Mouse (Mus musculus): ENCODE results near the gene Gm42742. TPM values are rescaled to one million over a fixed set of nuclear protein-coding genes. Genes with fewer than 3 reads are reported as not detected.

Gm42742 gene
- polyA plus RNA-seq, 1 experiment from 2014 or later: 37.4 TPM

GRCm38 (mm10) chr7:126981601-126982000 is 39.3 kb downstream of the Gm42742 start:
- Histone ChIP-seq H3K4me3 (ENCODE audit: low read depth, low read length) (no peak overlapping the region), H3K27ac (ENCODE audit: low read depth) (no peak overlapping the region), H3K9me3 (ENCODE audit: low read depth, low read length) (no peaks in the 10 kb centered on the region), H3K27me3 (ENCODE audit: insufficient read depth, low read length) (no peaks in the 10 kb centered on the region), H3K4me1 (ENCODE audit: insufficient read depth) (no peaks in the 10 kb centered on the region), H3K4me2 (no peak overlapping the region), H3K9ac (no peak overlapping the region), H3K36me3 (ENCODE audit: insufficient read depth) (peaks cover 28% of the 10 kb centered on the region)
- ATAC-seq (ENCODE audit: insufficient read depth) (no peak), DNase-seq (no peak)
- WGBS: 81% methylated on average over 2 of the region's 2 CpGs
- no peak for TF ChIP-seq CTCF (IDR thresholded peaks at IDR 0.05; ENCODE audit: low read depth)

- no peak for DNase-seq
- no peak for TF ChIP-seq CTCF (IDR thresholded peaks at IDR 0.05; ENCODE audit: low read depth)
- Histone ChIP-seq H3K4me3 (ENCODE audit: low read depth, low read length) (no peak overlapping the region), H3K4me2 (no peak overlapping the region), H3K27me3 (ENCODE audit: insufficient read depth, low read length) (no peaks in the 10 kb centered on the region), H3K4me1 (ENCODE audit: insufficient read depth) (no peaks in the 10 kb centered on the region), H3K36me3 (ENCODE audit: insufficient read depth) (peaks cover 28% of the 10 kb centered on the region), H3K9ac (no peak overlapping the region), H3K27ac (ENCODE audit: low read depth) (no peak overlapping the region), H3K9me3 (ENCODE audit: low read depth, low read length) (no peaks in the 10 kb centered on the region)
- 86% methylated on average over 6 of the region's 6 CpGs for WGBS
- no peak for ATAC-seq (ENCODE audit: insufficient read depth)
Observed at GRCm38 (mm10) chr7:126978841-126979240, 42.1 kb downstream of the Gm42742 start.

GRCm38 (mm10) chr7:126976878-126977459 is 43.9 kb downstream of the Gm42742 start:
- peak overlapping the region; percentile 94 for H3K4me3 ChIP-seq (ENCODE audit: low read depth, low read length)
- peak overlapping the region; percentile 97 for H3K9ac ChIP-seq
- 20% methylated on average over 14 of the region's 14 CpGs for whole genome bisulfite sequencing
- H3K27me3 ChIP-seq (ENCODE audit: insufficient read depth, low read length): no peaks in the 10 kb centered on the region
- H3K4me2 ChIP-seq: peak overlapping the region; percentile 67
- no peak overlapping the region for H3K27ac ChIP-seq (ENCODE audit: low read depth)
- DNase-seq (no peak), ATAC-seq (ENCODE audit: insufficient read depth) (peak; percentile 1; the same call in 1 of the 2 replicates)
- no peak for TF ChIP-seq CTCF (IDR thresholded peaks at IDR 0.05; ENCODE audit: low read depth)
- H3K36me3 ChIP-seq (ENCODE audit: insufficient read depth): peaks cover 28% of the 10 kb centered on the region
- H3K4me1 ChIP-seq (ENCODE audit: insufficient read depth): no peaks in the 10 kb centered on the region
- no peaks in the 10 kb centered on the region for H3K9me3 ChIP-seq (ENCODE audit: low read depth, low read length)

GRCm38 (mm10) chr7:126975950-126976866 is 44.7 kb downstream of the Gm42742 start, which contains the start of gene Cdiptos:
Gene Cdiptos, minus strand, starts transcription at chr7:126976098.
- Histone ChIP-seq H3K9ac (peak within 1 kb of the TSS; percentile 97), H3K9me3 (ENCODE audit: low read depth, low read length) (no peaks in the 10 kb centered on the region), H3K4me3 (ENCODE audit: low read depth, low read length) (peak within 1 kb of the TSS; percentile 94), H3K4me1 (ENCODE audit: insufficient read depth) (no peaks in the 10 kb centered on the region), H3K27me3 (ENCODE audit: insufficient read depth, low read length) (no peaks in the 10 kb centered on the region), H3K27ac (ENCODE audit: low read depth) (peak within 1 kb of the TSS; percentile 97), H3K4me2 (peak within 1 kb of the TSS; percentile 67), H3K36me3 (ENCODE audit: insufficient read depth) (peaks cover 28% of the 10 kb centered on the region)
- peak; percentile 98 for DNase-seq
- peak; percentile 98 for ATAC-seq (ENCODE audit: insufficient read depth)
- TF ChIP-seq CTCF (IDR thresholded peaks at IDR 0.05; ENCODE audit: low read depth): peak; percentile 98
- WGBS: under 1% methylated on average over 55 of the region's 55 CpGs

- Histone ChIP-seq H3K4me2 (peak within 1 kb of the TSS; percentile 67), H3K27ac (ENCODE audit: low read depth) (peak within 1 kb of the TSS; percentile 97), H3K9me3 (ENCODE audit: low read depth, low read length) (no peaks in the 10 kb centered on the region), H3K27me3 (ENCODE audit: insufficient read depth, low read length) (no peaks in the 10 kb centered on the region), H3K4me1 (ENCODE audit: insufficient read depth) (no peaks in the 10 kb centered on the region), H3K36me3 (ENCODE audit: insufficient read depth) (peaks cover 28% of the 10 kb centered on the region), H3K4me3 (ENCODE audit: low read depth, low read length) (peak within 1 kb of the TSS; percentile 94), H3K9ac (peak within 1 kb of the TSS; percentile 97)
- DNase-seq (no peak), ATAC-seq (ENCODE audit: insufficient read depth) (no peak)
- WGBS: 0% methylated on average over 1 of the region's 1 CpGs
- TF ChIP-seq CTCF (IDR thresholded peaks at IDR 0.05; ENCODE audit: low read depth): no peak
Observed at GRCm38 (mm10) chr7:126975893-126975949, 45.2 kb downstream of the Gm42742 start, which contains the start of gene Cdipt. Gene Cdipt, plus strand, starts transcription at chr7:126975914.

GRCm38 (mm10) chr7:126975493-126975892 is 45.4 kb downstream of the Gm42742 start:
- peaks cover 26% of the 10 kb centered on the region for H3K36me3 ChIP-seq (ENCODE audit: insufficient read depth)
- no peak for TF ChIP-seq CTCF (IDR thresholded peaks at IDR 0.05; ENCODE audit: low read depth)
- peak overlapping the region; percentile 97 for H3K9ac ChIP-seq
- WGBS: 11% methylated on average over 8 of the region's 8 CpGs
- DNase-seq (peak; percentile 5), ATAC-seq (ENCODE audit: insufficient read depth) (no peak)
- H3K4me3 ChIP-seq (ENCODE audit: low read depth, low read length): peak overlapping the region; percentile 94
- H3K4me1 ChIP-seq (ENCODE audit: insufficient read depth): no peaks in the 10 kb centered on the region
- H3K27ac ChIP-seq (ENCODE audit: low read depth): peak overlapping the region; percentile 32; the same call in 1 of the 2 replicates
- peak overlapping the region; percentile 67 for H3K4me2 ChIP-seq
- no peaks in the 10 kb centered on the region for H3K27me3 ChIP-seq (ENCODE audit: insufficient read depth, low read length)
- H3K9me3 ChIP-seq (ENCODE audit: low read depth, low read length): no peaks in the 10 kb centered on the region

- Histone ChIP-seq H3K4me3 (ENCODE audit: low read depth, low read length) (no peak overlapping the region), H3K9me3 (ENCODE audit: low read depth, low read length) (no peaks in the 10 kb centered on the region), H3K4me2 (no peak overlapping the region), H3K4me1 (ENCODE audit: insufficient read depth) (no peaks in the 10 kb centered on the region), H3K27ac (ENCODE audit: low read depth) (no peak overlapping the region), H3K27me3 (ENCODE audit: insufficient read depth, low read length) (peaks cover 18% of the 10 kb centered on the region), H3K9ac (no peak overlapping the region), H3K36me3 (ENCODE audit: insufficient read depth) (no peaks in the 10 kb centered on the region)
- no peak for DNase-seq
- no peak for TF ChIP-seq CTCF (IDR thresholded peaks at IDR 0.05; ENCODE audit: low read depth)
- 65% methylated on average over 6 of the region's 6 CpGs for WGBS
- no peak for ATAC-seq (ENCODE audit: insufficient read depth)
Observed at GRCm38 (mm10) chr7:126967361-126967760, 53.5 kb downstream of the Gm42742 start.

Measured in lung, embryonic 14.5 days (tissue).